Mouse (Mus musculus) heart, embryonic 10.5 days (tissue): ENCODE data around the gene Ccdc149. TPM values are rescaled to one million over a fixed set of nuclear protein-coding genes. Genes with fewer than 3 reads are reported as not detected.

Experiments
- DNase-seq: peaks from one replicate; pipeline ENCODE4 v3.0.0-alpha.2; 2017; ENCODE audit warnings: low spot score
- H3K27ac ChIP-seq: fragments of 300-500 bp; sonication (generic); 2 replicates; pipeline ENCODE4 v1.5.1; 2016; ENCODE audit warnings: mild to moderate bottlenecking
- H3K27me3 ChIP-seq: fragments of 300-500 bp; sonication (generic); 2 replicates; pipeline ENCODE4 v1.6.1; 2016; ENCODE audit warnings: mild to moderate bottlenecking; ENCODE audit not compliant: poor library complexity, insufficient read depth, severe bottlenecking
- H3K36me3 ChIP-seq: fragments of 300-500 bp; sonication (generic); 2 replicates; pipeline ENCODE4 v1.6.1; 2016; ENCODE audit warnings: mild to moderate bottlenecking, moderate library complexity
- H3K4me1 ChIP-seq: fragments of 300-500 bp; sonication (generic); 2 replicates; pipeline ENCODE4 v1.6.1; 2016; ENCODE audit warnings: mild to moderate bottlenecking
- H3K4me3 ChIP-seq: fragments of 300-500 bp; sonication (generic); 2 replicates; pipeline ENCODE4 v1.5.1; 2016; ENCODE audit warnings: mild to moderate bottlenecking, moderate library complexity
- H3K9me3 ChIP-seq: fragments of 300-500 bp; sonication (generic); 2 replicates; pipeline ENCODE4 v1.6.1; 2016; ENCODE audit warnings: mild to moderate bottlenecking, moderate library complexity
- WGBS: fragments of 180-500 bp; shearing (Covaris S2); methylation state at CpG from one replicate; pipeline ENCODE4 v1.1.7; 2016; 5-methylcytosine and 5-hydroxymethylcytosine counted together
- polyA plus RNA-seq: library from polyadenylated mRNA; unstranded; fragments of >200 nt; fragmentation: Nextera tagmentation; extraction: Ambion mirVana; gene quantifications from 2 replicates; pipeline ENCODE4 v1.2.1, GENCODE M21; 2016

The Ccdc149 gene
- polyA plus RNA-seq, 1 experiment from 2014 or later: 1.5 TPM

DNA sequence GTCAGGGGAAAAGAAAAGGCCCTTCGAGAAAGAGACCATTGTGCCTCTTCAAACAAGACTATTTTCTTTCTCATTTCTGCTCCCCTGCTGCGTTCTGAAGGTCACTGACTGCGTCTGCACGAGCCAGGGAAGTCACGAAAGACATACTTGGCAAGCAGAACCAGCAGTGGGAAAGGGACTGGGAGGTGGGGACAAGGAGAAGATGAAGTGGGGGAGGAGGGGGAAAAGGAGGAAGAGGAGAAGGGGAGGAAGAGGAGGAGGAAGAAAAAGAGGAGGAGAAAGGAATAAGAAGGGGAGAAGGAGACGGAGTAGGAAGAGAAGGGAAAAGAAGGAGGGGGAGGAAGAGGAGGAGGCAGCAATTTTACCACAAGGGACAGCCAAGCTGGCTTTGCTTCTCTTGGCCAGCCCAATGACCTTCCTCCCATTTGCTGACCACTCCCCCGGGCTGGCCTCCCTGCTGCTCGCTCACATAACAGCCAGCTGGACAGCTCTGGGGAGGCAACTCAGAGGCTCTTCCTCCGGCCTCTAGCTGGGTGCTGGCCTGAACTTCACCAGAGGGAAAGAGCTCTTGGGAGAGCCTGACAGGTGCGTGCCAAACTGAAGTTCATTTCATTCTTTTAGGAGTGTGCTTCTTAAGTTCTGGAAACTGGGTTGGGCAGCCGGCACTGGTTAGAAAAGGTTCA is 107.7 kb downstream of the Ccdc149 start, which contains the start of gene Sod3:
Gene Sod3, plus strand, starts transcription at position 324 of the 683 bp plus-strand sequence.
- Histone ChIP-seq H3K4me1 (peaks cover 26% of the 10 kb centered on the region), H3K27ac (no peak within 1 kb of the TSS; the same call in 1 of the 2 replicates), H3K4me3 (no peak within 1 kb of the TSS), H3K27me3 (peaks cover 18% of the 10 kb centered on the region), H3K9me3 (no peaks in the 10 kb centered on the region), H3K36me3 (no peaks in the 10 kb centered on the region)
- 24% methylated on average over 11 of the region's 11 CpGs for WGBS
- DNase-seq: peak; percentile 78

DNA sequence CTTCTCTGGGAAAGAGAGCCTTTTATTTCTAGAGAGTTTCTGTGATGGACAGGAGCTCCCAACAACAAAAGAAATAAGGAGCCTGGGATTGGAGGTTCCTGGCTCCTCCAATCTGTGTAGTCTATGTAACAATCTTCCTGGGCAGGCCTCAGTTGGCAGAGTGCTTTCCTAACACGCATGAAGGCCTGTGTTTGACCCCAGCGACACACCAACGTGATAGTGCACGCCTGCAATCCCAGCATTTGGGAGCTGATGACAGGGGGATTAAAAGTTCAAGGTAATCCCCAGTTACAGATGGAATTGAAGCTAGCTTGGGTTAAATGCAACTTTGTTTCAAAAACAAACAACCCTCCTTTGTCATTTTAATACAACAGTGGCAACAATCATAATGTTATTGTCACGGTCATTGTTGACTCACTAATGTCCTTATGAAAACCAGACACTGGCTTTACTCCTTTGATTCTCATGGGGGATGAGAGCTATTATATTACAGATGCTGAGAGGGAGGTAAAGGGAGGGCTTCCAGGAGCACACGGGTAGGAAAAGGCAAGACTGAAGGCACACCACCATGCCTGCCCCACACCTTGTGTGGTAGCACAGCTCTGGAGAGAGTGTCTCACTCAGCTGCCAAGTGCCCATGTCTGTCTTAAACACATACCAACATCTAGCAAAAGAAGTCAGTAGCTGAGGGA is 108.4 kb downstream of the Ccdc149 start:
- 76% methylated on average over 6 of the region's 6 CpGs for WGBS
- DNase-seq: no peak
- no peaks in the 10 kb centered on the region for H3K9me3 ChIP-seq
- peaks cover 12% of the 10 kb centered on the region for H3K27me3 ChIP-seq
- H3K4me1 ChIP-seq: peaks cover 20% of the 10 kb centered on the region
- no peaks in the 10 kb centered on the region for H3K36me3 ChIP-seq
- no peak overlapping the region for H3K4me3 ChIP-seq
- H3K27ac ChIP-seq: no peak overlapping the region

DNA sequence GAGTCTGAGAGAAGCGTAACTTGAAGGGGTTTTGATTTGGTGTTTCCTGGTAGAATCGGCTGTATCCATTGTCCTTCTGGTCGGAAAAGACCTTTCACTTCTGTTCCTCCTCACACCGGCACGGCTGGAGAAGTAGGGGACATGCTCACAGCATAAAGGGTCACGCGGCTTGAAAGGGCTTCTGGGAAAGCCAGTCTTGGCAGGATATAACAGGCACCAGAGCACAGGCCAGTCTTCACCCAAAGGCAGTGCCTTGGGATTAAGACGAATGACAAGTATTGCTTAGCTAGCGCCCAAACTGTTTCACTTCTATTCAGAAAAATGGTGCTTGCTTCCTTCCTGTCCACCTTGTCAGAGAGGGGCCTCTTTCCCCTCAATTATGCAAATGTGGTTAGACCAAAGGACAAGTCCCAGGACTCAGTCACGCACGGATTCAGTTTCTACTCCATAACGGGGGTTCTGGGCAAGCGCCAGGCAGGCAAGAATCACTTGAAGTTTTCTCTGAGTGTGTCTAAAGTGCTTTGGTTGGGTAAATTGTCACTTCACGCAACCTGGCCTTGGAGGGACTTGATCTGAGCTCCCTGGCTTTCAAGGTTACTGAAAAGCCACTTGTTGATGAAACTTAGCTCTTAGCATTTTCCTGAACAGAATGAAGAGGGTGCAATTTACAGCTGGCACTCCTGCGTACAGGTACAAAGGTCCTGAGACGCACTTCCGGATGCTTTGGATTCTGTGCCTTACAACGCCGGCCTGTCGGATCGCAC is 110.9 kb downstream of the Ccdc149 start:
- WGBS: 60% methylated on average over 21 of the region's 21 CpGs
- H3K36me3 ChIP-seq: no peaks in the 10 kb centered on the region
- H3K9me3 ChIP-seq: no peaks in the 10 kb centered on the region
- no peaks in the 10 kb centered on the region for H3K27me3 ChIP-seq
- peaks cover 20% of the 10 kb centered on the region for H3K4me1 ChIP-seq
- H3K27ac ChIP-seq: no peak overlapping the region
- H3K4me3 ChIP-seq: no peak overlapping the region
- DNase-seq: no peak

DNA sequence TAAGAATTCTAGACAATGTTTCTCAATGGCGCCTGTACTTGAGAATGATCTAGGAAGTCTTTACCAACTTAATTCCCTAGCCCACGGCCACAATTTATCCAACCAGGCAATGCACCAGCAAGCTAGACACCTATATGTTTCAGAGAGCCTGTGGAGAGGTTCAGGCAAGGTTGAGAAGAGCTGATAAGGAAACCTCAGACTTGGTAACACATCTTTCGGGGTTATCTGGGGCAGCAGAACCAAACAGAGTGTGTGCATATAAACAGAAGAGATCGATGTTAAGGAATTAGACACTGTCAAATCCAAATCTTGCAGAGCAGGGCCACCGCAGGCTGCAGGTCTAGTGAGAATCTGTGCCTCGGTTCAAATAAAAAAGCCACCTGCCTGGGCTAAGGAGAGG is 113.2 kb downstream of the Ccdc149 start:
- Histone ChIP-seq H3K27me3 (no peaks in the 10 kb centered on the region), H3K9me3 (no peaks in the 10 kb centered on the region), H3K27ac (no peak overlapping the region), H3K4me1 (peaks cover 10% of the 10 kb centered on the region), H3K4me3 (no peak overlapping the region), H3K36me3 (no peaks in the 10 kb centered on the region)
- 76% methylated on average over 6 of the region's 6 CpGs for WGBS
- no peak for DNase-seq

DNA sequence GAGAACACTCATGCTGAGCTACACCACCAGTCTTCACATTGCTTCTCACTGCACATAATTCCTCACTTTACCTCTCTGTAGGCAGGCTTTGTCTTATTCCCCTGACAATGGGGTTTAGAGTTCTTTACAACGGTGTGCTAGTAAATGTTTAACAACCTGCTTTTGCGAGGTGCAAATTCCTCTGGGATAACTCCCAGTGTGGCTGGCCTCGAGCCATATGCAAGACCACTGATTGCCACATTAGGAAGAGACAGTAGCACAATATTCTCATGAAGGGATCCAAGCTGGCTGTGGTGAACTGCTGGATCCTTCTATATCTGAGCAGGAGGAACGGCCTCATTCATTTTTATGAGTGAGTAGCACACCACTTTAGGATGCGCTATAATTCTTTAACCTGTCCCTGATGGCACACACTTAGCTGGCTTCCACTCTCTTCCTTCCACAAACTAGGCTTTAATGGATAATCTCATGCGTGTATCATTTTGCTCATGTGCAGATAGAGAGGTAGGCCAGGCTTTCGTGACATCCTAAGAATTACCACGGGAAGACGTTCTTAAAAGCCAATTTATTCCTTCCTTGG is 114.1 kb downstream of the Ccdc149 start:
- Histone ChIP-seq H3K9me3 (no peaks in the 10 kb centered on the region), H3K27me3 (no peaks in the 10 kb centered on the region), H3K36me3 (no peaks in the 10 kb centered on the region), H3K4me1 (peaks cover 9% of the 10 kb centered on the region; the same call in 1 of the 2 replicates), H3K4me3 (no peak overlapping the region), H3K27ac (no peak overlapping the region)
- no peak for DNase-seq
- WGBS: 73% methylated on average over 9 of the region's 9 CpGs

DNA sequence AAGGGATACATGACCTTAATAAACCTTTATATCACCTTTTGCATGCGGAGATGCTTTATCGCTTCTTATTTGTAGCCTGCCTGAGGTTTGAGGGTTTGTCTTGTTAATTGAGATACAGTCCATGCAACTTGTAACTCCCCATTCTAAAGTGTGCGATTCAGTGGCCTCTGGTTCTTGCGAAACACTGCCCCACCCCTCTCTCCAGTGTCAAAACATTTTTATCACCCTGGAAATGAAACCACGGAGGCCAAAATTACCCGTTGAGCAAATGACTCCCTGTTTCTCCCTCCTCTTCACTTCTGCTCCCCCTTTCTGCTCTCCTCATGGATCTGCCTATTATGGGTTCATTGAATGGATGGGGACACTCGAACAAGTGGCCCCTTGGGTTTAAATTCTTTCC is 115.7 kb downstream of the Ccdc149 start:
- no peak for DNase-seq
- Histone ChIP-seq H3K9me3 (no peaks in the 10 kb centered on the region), H3K36me3 (no peaks in the 10 kb centered on the region), H3K27ac (no peak overlapping the region), H3K27me3 (no peaks in the 10 kb centered on the region), H3K4me1 (peaks cover 6% of the 10 kb centered on the region; the same call in 1 of the 2 replicates), H3K4me3 (no peak overlapping the region)
- 84% methylated on average over 7 of the region's 7 CpGs for WGBS

DNA sequence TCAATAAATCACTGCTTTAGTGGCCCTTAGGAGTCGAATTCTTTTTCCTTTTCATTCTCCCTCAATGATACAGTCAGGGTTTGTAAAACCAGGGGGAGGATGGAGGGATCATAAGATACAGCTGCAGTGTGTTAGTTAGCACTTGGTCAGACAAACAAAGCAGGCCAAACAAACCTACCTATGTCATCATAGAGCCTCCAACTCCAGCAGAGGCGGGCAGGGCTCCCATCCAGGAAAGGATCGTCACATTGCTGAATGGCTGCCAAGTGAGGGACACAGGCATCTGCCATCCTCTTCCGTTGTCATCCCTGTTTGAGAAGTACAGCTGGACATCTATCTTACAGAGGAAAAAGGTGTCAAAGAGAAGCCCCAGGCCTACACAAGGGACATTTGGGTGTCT is 116.9 kb downstream of the Ccdc149 start:
- Histone ChIP-seq H3K27me3 (no peaks in the 10 kb centered on the region), H3K4me3 (no peak overlapping the region), H3K9me3 (no peaks in the 10 kb centered on the region), H3K36me3 (no peaks in the 10 kb centered on the region), H3K27ac (no peak overlapping the region), H3K4me1 (no peaks in the 10 kb centered on the region)
- 81% methylated on average over 4 of the region's 4 CpGs for WGBS
- no peak for DNase-seq

DNA sequence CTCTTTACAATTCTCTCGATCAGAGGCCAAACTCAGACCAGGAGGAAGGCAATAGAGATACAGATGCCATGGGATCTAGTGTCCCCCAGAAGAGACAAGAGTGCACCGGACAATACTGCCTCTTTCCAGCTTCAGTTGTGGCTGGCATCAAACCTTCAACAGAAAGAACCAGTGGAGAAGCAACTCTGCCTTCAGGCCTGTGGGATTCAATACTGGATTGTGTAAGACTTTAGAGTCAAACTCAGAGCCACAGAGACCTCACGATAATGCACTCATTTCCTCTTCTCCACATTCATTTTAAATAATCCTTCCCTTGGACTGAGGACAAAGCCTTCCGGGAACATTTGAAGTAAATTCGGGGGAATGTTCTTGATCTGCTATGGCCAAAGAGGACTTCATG is 118.6 kb downstream of the Ccdc149 start:
- H3K27ac ChIP-seq: no peak overlapping the region
- H3K27me3 ChIP-seq: no peaks in the 10 kb centered on the region
- no peak overlapping the region for H3K4me3 ChIP-seq
- no peaks in the 10 kb centered on the region for H3K36me3 ChIP-seq
- WGBS: 75% methylated on average over 5 of the region's 5 CpGs
- no peaks in the 10 kb centered on the region for H3K9me3 ChIP-seq
- DNase-seq: no peak
- no peaks in the 10 kb centered on the region for H3K4me1 ChIP-seq

DNA sequence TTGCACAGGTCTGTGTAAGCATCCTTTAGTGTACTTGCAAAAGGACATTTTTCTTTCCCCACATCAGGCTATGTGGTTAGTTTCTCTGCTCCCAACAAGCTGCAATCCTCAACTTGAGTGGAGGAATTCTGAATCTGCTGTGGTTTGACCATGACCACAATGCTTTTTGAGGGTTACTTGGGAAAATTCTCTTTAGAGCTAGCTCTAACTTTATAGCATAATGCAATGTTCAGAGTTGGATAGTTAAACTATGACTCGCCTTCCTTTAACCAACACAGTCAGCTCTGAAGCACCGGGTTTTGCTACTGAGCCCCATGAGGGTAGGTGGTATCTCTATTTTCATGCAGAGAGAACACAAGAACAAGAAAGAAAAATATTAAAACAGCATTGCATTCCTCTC is 119.8 kb downstream of the Ccdc149 start:
- WGBS: 79% methylated on average over 2 of the region's 2 CpGs
- Histone ChIP-seq H3K9me3 (no peaks in the 10 kb centered on the region), H3K4me1 (no peaks in the 10 kb centered on the region), H3K27ac (no peak overlapping the region), H3K27me3 (no peaks in the 10 kb centered on the region), H3K4me3 (no peak overlapping the region), H3K36me3 (no peaks in the 10 kb centered on the region)
- DNase-seq: no peak

DNA sequence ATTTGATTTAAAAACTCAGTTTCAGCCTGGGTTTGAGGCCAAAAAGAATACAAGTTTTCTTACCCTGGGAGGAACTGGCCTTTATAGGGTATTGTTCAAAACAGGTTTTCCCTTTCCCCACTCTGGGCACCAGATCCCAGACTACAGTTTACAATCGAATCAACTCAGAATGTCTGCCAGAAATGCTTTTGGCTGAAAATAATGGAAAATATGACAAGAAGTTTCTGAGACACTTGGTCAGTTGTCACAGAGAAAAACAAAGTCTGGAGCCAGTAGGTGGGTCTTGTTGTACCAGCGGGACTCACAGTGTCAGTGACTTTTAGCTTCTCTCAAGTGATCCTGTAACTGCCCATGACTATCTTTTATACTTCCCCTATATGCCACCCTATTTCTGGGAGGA is 120.9 kb downstream of the Ccdc149 start:
- WGBS: 79% methylated on average over 2 of the region's 2 CpGs
- Histone ChIP-seq H3K4me1 (no peaks in the 10 kb centered on the region), H3K27ac (no peak overlapping the region), H3K9me3 (no peaks in the 10 kb centered on the region), H3K27me3 (no peaks in the 10 kb centered on the region), H3K4me3 (no peak overlapping the region), H3K36me3 (no peaks in the 10 kb centered on the region)
- no peak for DNase-seq

DNA sequence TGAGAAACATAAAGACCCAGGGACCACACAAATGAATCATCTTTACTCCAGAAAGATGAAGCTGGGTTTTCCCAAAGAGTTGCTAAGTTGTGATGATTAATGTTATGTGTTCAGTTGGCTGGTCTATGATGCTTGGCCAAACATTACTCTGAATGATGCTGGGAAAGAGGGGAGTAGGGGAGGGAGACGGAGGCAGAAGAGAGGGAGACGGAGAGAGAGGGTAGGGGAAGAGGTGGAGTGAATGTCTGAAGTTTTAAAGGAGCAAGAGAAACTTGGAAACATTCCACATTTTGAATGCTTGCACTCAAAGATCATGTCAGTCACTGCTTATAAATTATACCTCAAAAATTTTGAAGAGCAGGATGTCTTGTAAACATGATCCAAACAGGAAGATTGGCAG is 124.4 kb downstream of the Ccdc149 start:
- H3K27me3 ChIP-seq: no peaks in the 10 kb centered on the region
- no peaks in the 10 kb centered on the region for H3K36me3 ChIP-seq
- no peak overlapping the region for H3K27ac ChIP-seq
- no peaks in the 10 kb centered on the region for H3K9me3 ChIP-seq
- DNase-seq: no peak
- H3K4me1 ChIP-seq: no peaks in the 10 kb centered on the region
- WGBS: 90% methylated on average over 2 of the region's 2 CpGs
- H3K4me3 ChIP-seq: no peak overlapping the region

DNA sequence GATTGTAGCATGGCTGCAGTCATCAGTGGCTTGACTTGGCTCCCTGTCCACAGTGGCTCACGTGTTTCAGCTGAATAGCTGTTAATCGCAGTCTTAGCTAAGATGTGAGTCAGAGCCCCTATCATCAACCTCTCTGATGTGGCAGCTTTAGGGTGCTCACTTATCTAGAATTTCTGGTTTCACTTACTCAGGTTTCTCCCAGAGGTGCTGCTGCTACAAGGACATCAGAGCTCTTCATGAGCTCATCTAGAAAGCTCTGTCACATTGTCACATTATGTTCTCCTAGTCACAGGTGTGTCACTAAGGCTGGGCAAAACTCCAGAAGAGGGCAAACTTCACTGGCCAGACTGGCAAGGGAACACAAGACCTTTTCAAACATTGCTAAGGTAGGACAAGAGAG is 132.2 kb downstream of the Ccdc149 start:
- no peak for DNase-seq
- WGBS: 73% methylated on average over 2 of the region's 2 CpGs
- H3K4me3 ChIP-seq: no peak overlapping the region
- no peaks in the 10 kb centered on the region for H3K4me1 ChIP-seq
- H3K36me3 ChIP-seq: no peaks in the 10 kb centered on the region
- H3K9me3 ChIP-seq: no peaks in the 10 kb centered on the region
- no peak overlapping the region for H3K27ac ChIP-seq
- no peaks in the 10 kb centered on the region for H3K27me3 ChIP-seq

DNA sequence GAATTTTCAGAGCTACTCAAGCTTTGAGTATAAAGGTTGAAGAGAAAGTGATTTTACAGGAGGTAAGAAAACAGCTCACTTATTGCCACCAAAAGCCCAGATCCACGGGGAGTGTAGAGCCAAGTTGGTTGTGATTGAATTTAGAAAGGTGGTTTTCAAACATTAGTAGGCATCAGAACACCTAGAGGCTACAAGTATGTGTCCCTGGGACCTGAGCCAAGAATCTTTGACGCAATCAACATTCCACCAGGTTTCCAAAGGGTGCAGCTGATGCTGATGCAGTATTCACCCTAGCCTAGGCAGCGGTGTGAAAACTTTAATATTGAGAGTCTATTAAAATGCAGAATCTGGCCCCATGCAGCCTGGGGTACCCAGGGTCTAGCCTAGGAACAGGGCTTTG is 135.7 kb downstream of the Ccdc149 start:
- H3K4me1 ChIP-seq: peaks cover 4% of the 10 kb centered on the region; the same call in 1 of the 2 replicates
- H3K4me3 ChIP-seq: no peak overlapping the region
- no peaks in the 10 kb centered on the region for H3K9me3 ChIP-seq
- H3K27me3 ChIP-seq: no peaks in the 10 kb centered on the region
- no peak for DNase-seq
- WGBS: 73% methylated on average over 3 of the region's 3 CpGs
- H3K27ac ChIP-seq: no peak overlapping the region
- H3K36me3 ChIP-seq: no peaks in the 10 kb centered on the region
